Mouse (Mus musculus): ENCODE data around the gene Agbl4.

GRCm38 (mm10) chr4:111510129-111510528 is 1112.7 kb downstream of the Agbl4 start:
- TF ChIP-seq MYOG (IDR thresholded peaks at IDR 0.05; ENCODE audit: control insufficient read depth, extremely low read depth, insufficient read length) = no peak
- no peak for TF ChIP-seq MAX (IDR thresholded peaks at IDR 0.05)
- no peak for TF ChIP-seq CTCF (IDR thresholded peaks at IDR 0.05; ENCODE audit: control insufficient read depth, insufficient read depth, insufficient read length)
- TF ChIP-seq USF1 (IDR thresholded peaks at IDR 0.05; ENCODE audit: low read depth) = no peak
- no peak for TF ChIP-seq FOSL1 (IDR thresholded peaks at IDR 0.05; ENCODE audit: insufficient read depth, low read length, poor library complexity, severe bottlenecking)
- no peak for TF ChIP-seq MYOD1 (IDR thresholded peaks at IDR 0.05; ENCODE audit: control insufficient read depth, insufficient read length, low read depth)

Measured in C2C12 (cell line).